Mouse (Mus musculus): ENCODE results near the gene Prkcd.

Prkcd gene

DNA sequence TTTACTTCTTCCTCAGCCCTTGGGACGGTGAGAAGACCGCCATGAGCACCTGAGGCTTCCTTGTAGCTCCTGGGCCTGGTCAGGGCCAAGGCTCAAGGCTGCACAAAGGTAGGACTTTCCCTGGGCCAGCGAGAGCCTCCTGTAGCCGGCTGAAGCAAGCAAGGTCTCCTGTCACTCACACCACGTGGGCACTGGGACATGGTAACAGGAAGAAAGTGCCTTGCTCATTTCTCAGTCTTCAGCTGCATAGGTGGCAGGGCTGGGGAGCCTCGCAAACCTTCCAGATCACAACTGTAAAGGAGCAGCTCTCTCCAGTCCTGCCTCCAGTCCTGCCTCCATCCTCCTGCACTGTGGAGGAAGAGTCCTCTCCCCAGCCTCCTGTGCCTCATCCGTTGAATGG, 50.2 kb downstream of the Prkcd start:
- no peak for DNase-seq (ENCODE audit: low spot score in 2 of 2)

DNA sequence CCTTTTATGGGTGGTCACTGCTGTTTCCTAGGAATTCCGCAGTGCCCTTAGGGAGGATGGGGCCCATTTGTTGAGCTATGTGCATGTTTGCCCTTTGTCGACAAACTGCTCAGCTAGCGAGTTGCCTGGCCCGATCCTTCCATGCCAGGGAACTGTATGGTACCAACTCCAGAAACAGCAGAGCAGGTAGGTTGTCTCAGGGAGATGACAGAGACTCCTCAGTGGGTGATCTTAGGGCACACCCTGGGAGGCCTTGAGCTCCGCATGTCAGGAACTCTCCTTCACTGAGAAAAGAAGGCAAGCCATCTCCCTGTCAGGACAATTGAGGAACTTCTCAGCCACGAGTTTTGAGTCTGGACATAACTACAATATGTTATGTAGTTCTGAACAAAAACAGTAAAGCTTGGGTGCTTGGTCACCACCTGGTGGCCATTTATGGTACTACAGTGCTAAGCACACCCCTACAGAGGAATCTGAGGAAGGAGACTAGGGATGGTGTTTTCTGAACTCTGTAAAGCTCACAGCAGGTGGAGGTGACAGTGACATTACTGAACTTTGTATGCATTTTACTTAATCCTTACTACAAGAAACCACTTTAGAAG, 51.9 kb downstream of the Prkcd start:
- DNase-seq (ENCODE audit: low spot score in 2 of 2): peak; percentile 57 to 75

DNA sequence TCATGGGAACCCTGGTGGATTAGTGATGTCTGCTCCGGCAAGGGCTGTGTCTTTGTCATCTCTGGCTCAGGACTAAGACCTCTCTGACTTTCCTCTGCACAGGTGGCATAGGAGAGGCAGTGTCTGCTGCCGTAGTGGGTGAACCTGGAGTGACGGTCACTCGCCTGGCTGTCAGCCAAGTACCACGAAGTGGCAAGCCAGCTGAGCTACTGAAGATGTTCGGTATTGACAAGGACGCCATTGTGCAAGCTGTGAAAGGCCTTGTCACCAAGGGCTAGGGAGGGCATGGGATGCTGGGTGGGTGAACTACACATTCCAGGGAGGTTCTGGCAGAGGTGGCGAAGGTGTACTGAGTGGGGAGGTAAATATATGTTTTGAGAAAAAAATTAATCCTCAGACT, 52.8 kb downstream of the Prkcd start:
- DNase-seq (ENCODE audit: low spot score in 2 of 2): no peak

DNA sequence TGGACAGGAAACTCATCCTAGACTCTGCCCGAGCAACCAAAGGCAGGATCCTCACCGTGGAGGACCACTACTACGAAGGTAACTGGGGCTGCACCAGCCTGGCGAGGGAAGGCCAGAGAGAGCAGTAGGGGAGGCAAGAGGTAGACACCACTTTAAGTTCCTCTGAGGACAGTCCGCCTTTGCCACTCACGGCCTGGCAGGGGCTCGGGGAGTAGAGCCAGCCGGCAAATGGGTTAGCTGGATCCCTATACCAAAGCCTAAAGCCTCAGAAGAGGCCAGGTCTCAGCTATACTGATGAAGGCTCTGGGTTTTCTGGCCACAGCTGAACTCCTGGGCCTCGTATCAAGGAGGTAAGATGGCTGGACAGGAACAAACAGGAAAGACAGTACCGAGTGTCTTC, 53.8 kb downstream of the Prkcd start:
- DNase-seq (ENCODE audit: low spot score in 2 of 2): no peak

DNA sequence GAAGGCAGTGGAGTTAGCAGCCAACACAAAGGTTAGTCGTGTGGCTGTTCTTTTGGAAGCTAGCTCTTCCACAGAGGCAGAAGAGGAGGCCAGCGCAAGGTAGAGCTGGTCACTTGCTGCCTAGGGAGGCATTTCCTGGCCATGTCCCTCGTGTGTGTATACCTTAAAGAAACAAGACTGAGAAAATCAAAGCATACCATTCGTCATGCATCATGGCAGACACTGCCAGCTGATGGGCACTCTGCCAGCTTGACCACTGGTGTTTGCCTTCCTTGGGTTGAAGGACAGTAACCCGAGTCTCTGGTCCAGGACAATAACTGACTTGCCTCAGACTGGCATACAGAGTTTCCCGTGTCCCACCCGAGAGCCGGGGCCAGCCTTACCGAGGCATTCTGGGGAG, 55.7 kb downstream of the Prkcd start:
- DNase-seq (ENCODE audit: low spot score in 2 of 2): no peak

DNA sequence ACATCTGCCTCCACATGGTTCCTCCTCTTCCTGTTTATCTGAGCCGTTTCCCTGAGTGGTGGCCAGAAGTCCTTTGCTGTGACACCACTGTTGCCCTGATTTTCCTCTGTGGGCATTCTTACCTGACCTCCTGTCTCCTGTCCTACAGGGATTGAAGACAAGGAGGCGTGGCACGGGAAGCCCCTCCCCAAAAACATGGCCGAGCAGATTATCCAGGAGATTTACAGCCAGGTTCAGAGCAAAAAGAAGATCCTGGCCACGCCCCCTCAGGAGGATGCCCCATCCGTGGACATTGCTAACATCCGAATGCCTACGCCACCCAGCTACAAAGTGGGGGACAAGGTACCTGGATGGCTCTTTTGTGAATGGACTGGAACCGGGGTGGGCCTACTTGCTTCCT, 58.0 kb downstream of the Prkcd start:
- no peak for DNase-seq (ENCODE audit: low spot score in 2 of 2)

DNA sequence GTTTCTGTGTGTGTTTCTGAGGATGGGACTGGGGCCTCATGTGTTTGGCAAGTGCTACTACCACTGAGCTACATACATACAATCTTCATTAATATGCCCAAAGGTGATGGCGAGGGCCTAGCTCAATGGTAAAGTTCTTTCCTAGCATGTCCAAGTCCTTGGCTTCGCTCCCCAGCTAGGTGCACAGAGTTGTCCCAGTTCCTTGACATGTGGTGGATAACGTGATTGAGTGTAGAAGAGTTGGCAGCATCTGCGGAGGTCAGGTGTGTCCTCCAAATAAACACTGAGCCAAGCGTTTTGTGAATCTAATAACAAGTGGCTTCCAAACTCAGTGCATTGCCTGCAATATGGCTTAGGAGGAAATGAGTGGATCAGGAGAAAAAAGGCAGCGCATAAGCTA, 59.7 kb downstream of the Prkcd start:
- DNase-seq (ENCODE audit: low spot score in 2 of 2): no peak

DNA sequence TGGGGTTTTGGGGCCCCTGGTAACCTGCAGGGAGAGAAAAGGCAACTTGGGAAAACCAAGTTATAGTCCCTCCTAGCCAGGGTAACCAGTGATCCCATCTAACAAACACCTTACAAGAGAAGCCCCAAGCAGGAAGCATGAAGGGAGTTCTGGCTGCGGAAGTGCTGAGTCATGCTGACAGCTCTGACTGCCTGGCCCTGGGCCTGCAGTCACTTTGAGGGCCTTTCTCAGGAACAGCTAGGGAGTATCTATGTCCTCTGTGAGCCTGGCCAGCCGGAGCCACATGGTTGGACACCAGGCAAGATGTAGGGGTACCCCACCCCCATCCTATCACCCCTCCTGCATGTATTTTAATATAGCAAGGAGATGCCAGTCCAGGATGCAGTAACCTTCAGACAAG, 61.6 kb downstream of the Prkcd start:
- DNase-seq (ENCODE audit: low spot score in 2 of 2): peak; percentile 35 to 52

DNA sequence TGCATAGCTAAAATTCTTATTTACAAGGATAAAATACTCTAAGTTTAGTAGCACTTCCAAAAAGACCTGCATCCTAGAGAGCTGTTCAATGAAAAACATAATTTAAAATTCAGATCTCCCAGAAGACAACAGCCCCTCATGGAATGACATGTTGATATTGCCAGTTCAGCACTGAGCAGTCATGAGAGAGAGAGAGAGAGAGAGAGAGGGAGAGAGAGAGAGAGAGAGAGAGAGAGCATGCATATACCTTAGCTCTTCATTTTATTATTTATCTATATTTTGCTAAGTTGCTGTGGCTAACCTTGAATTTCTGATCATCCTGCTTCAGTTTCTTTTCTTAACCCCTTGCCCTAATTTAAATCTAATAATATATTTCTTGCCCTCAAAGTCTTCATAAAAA, 63.7 kb downstream of the Prkcd start:
- DNase-seq (ENCODE audit: low spot score in 2 of 2): no peak

DNA sequence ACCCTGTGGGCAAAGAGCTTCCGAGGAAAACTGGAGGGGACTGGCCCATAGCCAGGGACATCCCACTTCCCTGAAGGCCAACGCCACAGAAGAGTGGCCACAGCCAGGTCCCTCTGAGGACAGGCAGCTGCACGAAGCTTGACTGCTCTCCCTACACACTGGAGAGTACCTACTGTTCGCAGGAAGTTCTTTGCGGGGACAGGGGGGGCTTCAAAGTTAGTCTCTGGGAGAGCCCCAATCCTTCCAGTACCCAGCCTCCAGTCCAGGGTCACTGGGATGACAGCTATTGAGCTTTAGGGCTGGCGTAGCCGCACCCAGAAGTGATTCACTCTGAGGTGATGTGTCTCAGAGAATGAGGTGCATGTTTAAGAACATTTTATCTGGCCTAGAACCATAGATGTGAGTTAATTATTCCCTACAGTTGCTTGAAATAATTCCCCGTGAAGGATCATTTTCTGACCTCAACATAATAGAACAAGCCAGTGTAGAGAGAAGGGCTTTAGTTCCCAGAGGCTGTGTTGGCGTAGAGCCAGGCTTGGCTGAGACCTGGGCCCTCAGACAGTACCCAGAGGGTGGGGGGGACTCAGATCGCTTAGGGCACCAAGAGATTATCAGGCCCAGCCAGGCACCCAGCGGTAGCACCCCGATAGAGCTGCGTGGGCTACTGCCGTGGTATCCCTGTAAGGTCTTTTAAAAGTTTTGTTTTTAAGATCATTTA, 64.4 kb downstream of the Prkcd start:
- DNase-seq (ENCODE audit: low spot score in 2 of 2): peak; percentile 61 to 63

DNA sequence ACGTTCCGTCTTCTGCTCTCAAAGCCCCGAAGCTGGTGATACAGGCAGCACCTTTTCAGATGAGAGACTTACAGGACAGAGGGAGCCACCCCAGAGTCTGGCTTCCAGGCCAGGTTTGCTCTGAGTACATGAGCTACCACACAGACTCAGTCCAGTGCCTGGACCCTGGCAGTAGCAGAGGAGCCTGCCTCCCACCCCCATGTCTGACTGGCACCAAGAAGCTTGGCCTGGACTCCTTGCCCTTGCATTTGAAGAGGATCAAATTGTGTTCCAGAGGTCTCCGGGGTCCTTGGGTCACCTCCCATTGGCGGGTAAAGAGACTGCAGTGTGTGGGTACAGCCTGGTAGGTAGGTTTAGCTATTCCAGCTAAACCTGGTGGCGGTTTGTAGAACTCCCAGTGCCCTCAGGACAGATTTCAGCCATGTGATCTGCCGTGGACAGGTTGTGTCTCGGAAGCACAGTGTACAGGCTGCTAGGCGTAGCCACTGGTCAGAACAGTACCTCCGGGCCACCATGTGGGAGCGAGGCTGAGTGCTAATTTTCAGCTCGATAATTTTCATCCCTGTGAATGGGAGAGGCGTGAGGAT, 65.1 kb downstream of the Prkcd start:
- DNase-seq (ENCODE audit: low spot score in 2 of 2): no peak

DNA sequence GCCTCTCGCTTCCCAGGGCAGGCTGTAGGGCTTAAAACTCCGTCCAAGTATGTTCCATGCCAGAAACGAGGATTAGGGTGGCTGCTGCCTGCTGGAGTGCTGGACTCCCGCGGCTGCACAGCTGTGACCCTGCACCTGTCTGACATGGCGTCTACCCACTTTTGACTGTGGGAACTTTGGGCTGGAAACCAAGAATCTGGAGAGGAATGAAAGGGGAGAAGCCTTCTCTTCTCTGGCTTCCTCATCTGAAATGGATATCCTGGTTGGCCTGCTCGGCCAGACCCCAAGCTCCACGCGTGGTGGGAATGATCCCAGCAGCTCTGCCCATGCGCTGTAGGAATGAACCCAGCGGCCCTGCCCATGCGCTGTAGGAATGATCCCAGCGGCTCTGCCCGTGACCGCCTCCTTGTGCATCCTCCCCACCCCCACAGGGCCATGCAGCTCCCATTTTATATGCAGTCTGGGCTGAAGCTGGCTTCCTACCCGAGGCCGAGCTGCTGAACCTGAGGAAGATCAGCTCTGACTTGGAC, 66.6 kb downstream of the Prkcd start:
- no peak for DNase-seq (ENCODE audit: low spot score in 2 of 2)

DNA sequence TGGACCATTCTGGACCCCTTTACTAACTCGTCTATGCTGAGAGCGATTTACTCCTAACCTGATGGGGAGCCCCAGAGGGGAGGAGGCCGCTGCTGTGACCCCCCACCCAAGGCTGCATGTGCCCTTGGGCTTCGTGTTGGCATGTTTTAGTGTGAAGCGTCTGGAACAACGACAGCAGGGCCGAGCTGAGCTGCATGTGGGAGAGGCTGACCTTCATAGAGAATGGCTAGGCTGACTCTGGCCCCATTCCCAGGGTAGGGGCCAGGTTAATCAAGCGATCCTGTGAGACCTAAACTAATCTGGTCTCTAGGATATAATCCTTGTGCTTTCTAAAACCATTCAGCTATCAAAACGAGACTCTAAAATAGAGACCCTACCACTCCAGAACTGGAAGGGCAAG, 68.3 kb downstream of the Prkcd start:
- DNase-seq (ENCODE audit: low spot score in 2 of 2): no peak

DNA sequence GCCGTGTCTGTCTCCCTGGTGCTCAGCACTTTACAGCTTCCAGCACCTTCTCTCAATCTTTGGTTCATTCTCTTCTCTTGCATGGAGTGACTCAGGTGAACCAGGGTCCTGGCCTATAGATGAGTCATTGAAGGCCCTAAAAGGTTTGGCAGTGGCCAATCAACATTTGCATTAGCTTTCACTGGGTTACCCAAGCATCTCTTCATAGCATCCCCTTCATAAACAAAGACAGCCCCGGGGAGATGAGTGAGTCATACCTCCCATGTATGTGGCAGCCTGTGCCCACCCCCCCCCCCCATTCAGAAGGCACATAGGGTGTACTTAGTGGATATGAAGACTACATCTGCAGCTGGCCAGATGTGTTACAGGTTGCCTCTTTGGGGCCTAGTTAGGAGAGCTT, 69.4 kb downstream of the Prkcd start:
- DNase-seq (ENCODE audit: low spot score in 2 of 2): no peak

DNA sequence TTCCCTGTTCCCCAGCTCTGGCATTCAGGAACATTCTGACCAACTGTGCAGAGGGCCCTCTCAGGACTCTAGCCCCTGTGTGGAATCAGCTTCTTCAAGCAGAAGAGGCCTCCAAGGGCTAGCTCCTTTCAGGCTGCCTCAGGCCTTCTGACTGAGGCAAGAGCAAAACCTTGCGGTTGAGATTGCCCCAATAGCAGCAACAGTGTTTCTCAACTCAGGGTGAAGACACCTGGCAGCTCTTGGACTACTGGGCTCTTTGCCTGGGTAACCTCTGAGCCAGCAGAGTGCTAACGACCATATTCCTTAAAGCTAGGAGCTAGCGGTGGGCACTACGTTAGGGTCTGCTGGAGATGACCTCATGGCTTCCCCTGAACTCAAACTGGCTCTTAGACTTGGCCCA, 72.8 kb downstream of the Prkcd start:
- DNase-seq (ENCODE audit: low spot score in 2 of 2): no peak

DNA sequence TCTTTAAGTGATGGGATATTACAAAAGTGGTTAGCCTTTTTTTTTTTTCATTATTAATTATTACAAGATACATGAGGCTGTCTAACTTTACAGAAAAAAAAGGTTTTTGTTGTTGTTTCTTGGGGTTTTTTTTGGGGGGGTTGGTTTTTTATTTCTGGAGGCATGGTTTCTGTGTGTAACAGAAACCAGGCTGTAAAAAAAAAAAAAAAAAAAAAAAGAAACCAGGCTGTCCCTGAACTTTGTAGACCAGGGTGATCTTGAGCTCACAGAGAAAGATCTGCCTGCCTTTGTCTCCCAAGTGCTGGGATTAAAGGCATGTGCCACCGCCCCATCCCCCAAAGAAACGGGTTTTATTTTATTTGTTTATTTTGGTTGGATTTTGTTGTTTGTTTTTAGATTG, 74.0 kb downstream of the Prkcd start:
- no peak for DNase-seq (ENCODE audit: low spot score in 2 of 2)

DNA sequence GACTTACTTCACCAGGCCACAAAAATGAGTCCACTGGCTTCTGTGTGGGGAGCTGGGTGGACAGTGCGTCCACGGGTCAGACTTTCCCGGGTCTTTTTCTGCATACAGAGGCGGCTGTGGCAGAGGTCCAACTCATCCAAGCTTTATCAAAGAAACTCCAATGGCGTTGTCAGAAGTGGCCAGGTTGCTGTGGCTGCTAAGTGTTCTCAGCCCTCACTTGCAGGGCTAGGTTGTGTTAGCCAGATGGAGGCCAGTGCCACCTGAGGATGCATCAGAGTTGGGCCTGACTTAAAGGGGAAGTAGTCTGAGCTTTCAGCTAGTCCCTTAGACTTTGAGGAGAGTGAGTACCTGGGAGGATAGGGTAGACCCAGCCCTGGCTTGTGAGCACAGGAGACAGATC, 74.5 kb downstream of the Prkcd start:
- DNase-seq (ENCODE audit: low spot score in 2 of 2): no peak

DNA sequence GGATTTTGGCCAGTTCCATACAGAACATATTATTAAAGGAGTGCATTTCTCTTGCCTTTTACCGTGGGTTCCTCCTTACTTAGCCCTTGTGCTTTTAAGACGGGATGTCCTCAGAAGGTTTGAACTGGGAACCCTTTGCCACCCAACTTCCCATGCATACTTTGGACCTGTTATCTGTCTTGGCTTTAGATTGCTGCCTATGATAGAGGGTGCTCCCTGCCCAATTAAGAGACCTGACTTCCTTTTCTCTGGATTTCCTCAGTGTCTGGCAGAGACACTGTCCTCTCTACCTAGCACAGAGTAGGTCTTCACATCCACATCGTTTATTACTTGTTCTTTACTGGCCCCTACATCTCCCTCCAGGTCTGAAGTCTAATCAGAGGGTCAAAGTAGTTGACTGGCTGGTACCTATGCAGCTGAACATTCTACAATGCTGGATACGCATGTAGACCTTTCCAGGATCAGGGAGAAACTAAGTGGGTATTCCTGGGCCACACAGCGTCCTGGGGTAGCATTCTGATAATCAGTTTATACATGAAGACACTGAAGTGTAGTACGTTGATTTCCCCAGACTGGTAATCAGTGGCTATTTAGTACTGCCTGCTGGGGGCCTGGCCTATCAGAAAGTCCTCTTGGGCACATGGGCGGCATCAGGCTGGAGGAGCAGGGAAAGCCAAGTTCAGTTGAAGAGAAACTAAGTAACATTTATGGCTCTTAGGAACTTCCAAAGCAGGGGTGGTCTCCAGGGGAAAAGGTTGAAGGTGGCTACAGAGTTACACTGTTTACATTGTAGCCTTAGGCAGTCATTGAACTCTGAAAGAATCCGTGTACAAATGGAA, 75.6 kb downstream of the Prkcd start:
- DNase-seq (ENCODE audit: low spot score in 2 of 2): no peak

DNA sequence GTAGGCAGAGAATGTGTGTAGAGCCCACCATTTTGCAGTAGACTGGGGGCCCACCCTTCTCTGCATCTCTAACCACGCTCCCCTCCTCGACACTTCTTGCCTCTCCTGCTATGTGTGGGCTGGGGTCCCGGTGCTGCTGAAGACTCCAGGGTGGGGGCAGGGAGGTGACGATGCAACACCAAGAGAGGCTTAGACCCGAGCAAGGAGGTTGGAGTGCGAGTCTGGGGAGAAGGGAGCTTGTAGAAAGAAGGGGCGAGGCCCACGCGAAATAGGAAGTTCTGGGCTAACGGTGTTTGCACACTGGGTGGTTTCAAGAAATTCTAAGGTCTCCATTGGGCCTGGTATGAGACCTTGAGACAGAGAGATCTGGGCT, 76.2 kb downstream of the Prkcd start:
- DNase-seq (ENCODE audit: low spot score in 2 of 2): peak in 1 of 2 experiments; percentile 20

DNA sequence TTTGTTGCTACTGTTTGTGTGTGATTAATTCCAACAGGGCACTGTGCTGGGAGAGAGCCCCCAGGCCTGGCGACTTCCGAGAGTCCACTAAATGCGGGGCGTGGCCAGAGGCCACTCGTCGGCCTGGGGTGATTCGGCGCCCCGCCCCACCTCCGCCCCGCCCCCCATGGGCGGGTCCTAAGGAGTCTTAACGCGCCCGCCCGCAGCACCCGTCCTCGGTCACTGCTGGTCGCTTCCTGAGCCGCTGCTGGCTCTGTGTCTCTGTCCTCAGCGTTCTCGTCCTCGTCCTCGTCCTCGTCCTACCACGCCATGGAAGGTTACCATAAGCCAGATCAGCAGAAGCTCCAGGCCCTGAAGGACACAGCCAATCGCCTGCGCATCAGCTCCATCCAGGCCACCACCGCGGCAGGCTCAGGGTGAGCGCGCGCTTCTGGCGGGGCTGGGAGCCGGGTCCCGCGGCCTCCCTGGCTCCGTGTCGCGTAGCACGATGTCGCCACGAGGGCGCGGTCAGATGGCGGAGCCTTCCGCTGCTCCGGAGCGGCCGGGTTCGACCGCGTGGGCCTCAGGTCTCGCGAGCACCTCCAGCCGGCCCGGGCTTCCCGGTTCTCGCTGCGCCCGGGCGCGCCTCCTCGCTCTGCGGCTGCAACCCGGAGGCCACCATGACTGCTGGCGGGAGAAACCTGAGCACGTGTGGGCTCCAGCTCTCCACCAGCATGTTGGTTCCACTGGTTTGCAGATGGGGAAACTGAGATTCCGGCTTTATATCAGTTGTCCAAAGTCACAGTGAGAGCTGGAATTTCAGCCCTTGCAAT, 76.8 kb downstream of the Prkcd start:
- peak; percentile 95 to 96 for DNase-seq (ENCODE audit: low spot score in 2 of 2)

DNA sequence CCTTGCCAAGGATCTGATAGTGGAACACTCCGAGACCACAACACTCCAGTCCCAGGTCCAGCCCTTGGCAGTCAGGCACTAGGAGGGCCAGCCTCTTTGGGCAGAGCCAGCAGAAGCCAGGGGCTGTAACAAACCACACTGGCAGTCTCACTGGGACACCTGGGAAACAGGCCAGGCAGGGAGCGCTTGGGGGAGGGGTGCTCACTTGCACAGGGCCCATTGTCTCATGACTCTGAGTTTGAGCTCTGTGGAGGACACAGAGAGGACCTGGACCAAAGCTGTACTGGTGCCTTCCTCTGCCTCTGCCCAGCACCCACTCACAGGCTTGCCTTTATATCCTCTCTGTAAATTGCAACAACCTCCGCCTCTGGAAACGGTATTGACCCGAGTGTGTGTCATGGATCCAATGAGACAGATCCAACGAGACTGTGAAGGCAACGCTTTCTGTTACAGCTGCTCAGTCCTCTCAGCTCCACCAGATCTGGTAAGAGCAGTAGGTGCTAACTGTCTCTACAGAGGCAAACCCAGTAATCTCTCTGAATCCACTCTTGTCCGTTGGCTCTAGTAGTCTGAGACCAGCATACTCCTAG, 77.8 kb downstream of the Prkcd start, which contains the start of gene Tkt:
Tkt (plus strand) TSS at position 229 of the 590 bp plus-strand sequence.
- DNase-seq (ENCODE audit: low spot score in 2 of 2): no peak

Data from spleen, postnatal 14 days (tissue).